Mouse (Mus musculus) intestine, postnatal 0 days (tissue): Measurements from ENCODE around the gene Spock2. TPM values are rescaled to one million over a fixed set of nuclear protein-coding genes. Genes with fewer than 3 reads are reported as not detected.

ENCODE experiments used
- ATAC-seq: fragments of 200-750 bp; cut with Nextera tagmentation; 2 replicates; pipeline ENCODE4 v1.8.0; 2017; ENCODE audit warnings: mild to moderate bottlenecking, moderate TSS enrichment, moderate library complexity
- H3K27ac ChIP-seq: fragments of 300-500 bp; sonication (generic); 2 replicates; pipeline ENCODE4 v1.5.1; 2014; ENCODE audit warnings: mild to moderate bottlenecking, low read depth, low read length, moderate library complexity
- H3K27me3 ChIP-seq: fragments of 300-500 bp; sonication (generic); replicated peaks from 2 replicates; pipeline ENCODE4 v1.6.1; 2014; ENCODE audit warnings: low read length, mixed read lengths; ENCODE audit not compliant: control insufficient read depth, insufficient read depth
- H3K36me3 ChIP-seq: fragments of 300-500 bp; sonication (generic); 2 replicates; pipeline ENCODE4 v1.6.1; 2014; ENCODE audit warnings: mild to moderate bottlenecking, moderate library complexity; ENCODE audit not compliant: control insufficient read depth, insufficient read depth
- H3K4me1 ChIP-seq: fragments of 300-500 bp; sonication (generic); replicated peaks from 2 replicates; pipeline ENCODE4 v1.6.1; 2014; ENCODE audit warnings: antibody characterized with exemption, low read length, mixed read lengths; ENCODE audit not compliant: control insufficient read depth, insufficient read depth
- H3K4me2 ChIP-seq: fragments of 300-500 bp; sonication (generic); replicated peaks from 2 replicates; pipeline ENCODE4 v1.6.1; 2014; ENCODE audit warnings: low read depth, mild to moderate bottlenecking, moderate library complexity
- H3K4me3 ChIP-seq: fragments of 300-500 bp; sonication (generic); 2 replicates; pipeline ENCODE4 v1.5.1; 2014; ENCODE audit warnings: low read depth, low read length
- H3K9ac ChIP-seq: fragments of 300-500 bp; sonication (generic); 2 replicates; pipeline ENCODE4 v1.6.1; 2014; ENCODE audit warnings: mild to moderate bottlenecking, low read depth, low read length
- H3K9me3 ChIP-seq: fragments of 300-500 bp; sonication (generic); 2 replicates; pipeline ENCODE4 v1.6.1; 2016; ENCODE audit warnings: mixed run types; ENCODE audit not compliant: control insufficient read depth
- CTCF ChIP-seq: sonication (generic); IDR thresholded peaks from 2 replicates; pipeline ENCODE4 v1.5.1; 2016; ENCODE audit warnings: low read depth, mild to moderate bottlenecking, control low read depth, antibody characterized with exemption, moderate library complexity
- WGBS: fragments of 180-500 bp; shearing (Covaris S2); extraction: QIAGEN DNeasy Blood & Tissue Kit; methylation state at CpG from one replicate; pipeline ENCODE4 v1.1.7; 2014; 5-methylcytosine and 5-hydroxymethylcytosine counted together
- polyA plus RNA-seq: library from polyadenylated mRNA; unstranded; fragments of >200 nt; fragmentation: Nextera tagmentation; extraction: Ambion mirVana; gene quantifications from 2 replicates; pipeline ENCODE4 v1.2.1, GENCODE M21; 2015

Spock2 gene
- polyA plus RNA-seq, 1 experiment from 2014 or later: 2.1 TPM

DNA sequence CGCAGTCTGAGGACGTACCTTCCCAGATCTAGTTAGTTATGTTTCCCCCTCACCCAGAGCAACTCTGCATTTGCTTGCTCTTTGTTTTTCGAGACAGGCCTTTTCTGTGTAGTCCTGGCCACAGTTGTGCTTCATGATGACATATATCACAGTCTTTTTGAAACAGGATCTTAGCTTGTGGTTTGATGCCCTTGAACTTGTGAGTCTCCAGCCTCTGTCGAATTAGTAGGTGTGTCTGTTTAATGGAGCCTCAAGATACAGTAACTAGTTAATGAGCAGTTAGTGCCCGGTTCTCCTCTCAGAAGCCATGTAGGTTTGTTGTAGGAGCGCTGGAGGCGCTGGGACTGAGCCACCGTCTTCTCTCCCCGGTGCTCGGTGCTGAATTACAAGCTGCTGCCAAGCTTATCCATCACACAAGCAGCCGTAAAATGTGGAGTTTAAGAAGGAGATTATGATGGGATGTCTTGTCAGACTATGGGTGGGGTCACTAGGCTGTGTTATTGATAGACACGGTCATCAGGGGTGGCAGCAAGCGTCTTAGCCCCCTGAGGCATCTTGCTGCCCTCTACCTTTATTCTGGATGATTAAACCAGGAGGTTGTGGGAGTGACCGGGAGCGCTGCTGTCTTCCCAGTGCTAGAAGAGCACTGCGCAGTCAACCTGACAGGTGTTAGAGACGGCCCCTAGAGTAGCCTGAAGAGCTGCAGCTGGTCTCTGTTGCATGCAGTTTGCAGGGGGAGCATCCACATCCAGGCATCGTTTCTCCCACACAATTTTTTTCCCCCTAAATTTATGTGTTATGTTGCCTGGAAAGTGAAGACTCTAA is 28.1 kb upstream of the Spock2 start:
- Histone ChIP-seq H3K4me1 (peaks cover 4% of the 10 kb centered on the region; the same call in 1 of the 2 replicates), H3K4me3 (no peak overlapping the region), H3K9ac (no peak overlapping the region), H3K4me2 (no peak overlapping the region), H3K27me3 (no peaks in the 10 kb centered on the region), H3K27ac (no peak overlapping the region), H3K36me3 (no peaks in the 10 kb centered on the region), H3K9me3 (no peaks in the 10 kb centered on the region)
- no peak for ATAC-seq
- TF ChIP-seq CTCF: no peak
- WGBS: 57% methylated on average over 18 of the region's 18 CpGs

GRCm38 (mm10) chr10:60078561-60078917 is 27.5 kb upstream of the Spock2 start:
- peaks cover 4% of the 10 kb centered on the region; the same call in 1 of the 2 replicates for H3K4me1 ChIP-seq
- no peak overlapping the region for H3K4me3 ChIP-seq
- H3K9me3 ChIP-seq: no peaks in the 10 kb centered on the region
- no peaks in the 10 kb centered on the region for H3K27me3 ChIP-seq
- H3K27ac ChIP-seq: no peak overlapping the region
- no peak overlapping the region for H3K4me2 ChIP-seq
- no peak overlapping the region for H3K9ac ChIP-seq
- WGBS: 63% methylated on average over 5 of the region's 5 CpGs
- ATAC-seq: no peak
- no peak for TF ChIP-seq CTCF
- H3K36me3 ChIP-seq: no peaks in the 10 kb centered on the region

- Histone ChIP-seq H3K4me1 (peaks cover 4% of the 10 kb centered on the region; the same call in 1 of the 2 replicates), H3K36me3 (no peaks in the 10 kb centered on the region), H3K9ac (no peak overlapping the region), H3K4me2 (no peak overlapping the region), H3K27me3 (no peaks in the 10 kb centered on the region), H3K27ac (no peak overlapping the region), H3K9me3 (no peaks in the 10 kb centered on the region), H3K4me3 (no peak overlapping the region)
- ATAC-seq: no peak
- TF ChIP-seq CTCF: no peak
- WGBS: 77% methylated on average over 3 of the region's 3 CpGs
Observed at GRCm38 (mm10) chr10:60080171-60080570, 25.8 kb upstream of the Spock2 start.

- Histone ChIP-seq H3K9me3 (no peaks in the 10 kb centered on the region), H3K4me1 (peaks cover 4% of the 10 kb centered on the region; the same call in 1 of the 2 replicates), H3K27me3 (no peaks in the 10 kb centered on the region), H3K36me3 (no peaks in the 10 kb centered on the region), H3K4me2 (no peak overlapping the region), H3K27ac (peak overlapping the region; percentile 73), H3K9ac (no peak overlapping the region), H3K4me3 (no peak overlapping the region)
- 29% methylated on average over 5 of the region's 5 CpGs for WGBS
- no peak for TF ChIP-seq CTCF
- ATAC-seq: no peak
Observed at GRCm38 (mm10) chr10:60080601-60080981, 25.4 kb upstream of the Spock2 start.

DNA sequence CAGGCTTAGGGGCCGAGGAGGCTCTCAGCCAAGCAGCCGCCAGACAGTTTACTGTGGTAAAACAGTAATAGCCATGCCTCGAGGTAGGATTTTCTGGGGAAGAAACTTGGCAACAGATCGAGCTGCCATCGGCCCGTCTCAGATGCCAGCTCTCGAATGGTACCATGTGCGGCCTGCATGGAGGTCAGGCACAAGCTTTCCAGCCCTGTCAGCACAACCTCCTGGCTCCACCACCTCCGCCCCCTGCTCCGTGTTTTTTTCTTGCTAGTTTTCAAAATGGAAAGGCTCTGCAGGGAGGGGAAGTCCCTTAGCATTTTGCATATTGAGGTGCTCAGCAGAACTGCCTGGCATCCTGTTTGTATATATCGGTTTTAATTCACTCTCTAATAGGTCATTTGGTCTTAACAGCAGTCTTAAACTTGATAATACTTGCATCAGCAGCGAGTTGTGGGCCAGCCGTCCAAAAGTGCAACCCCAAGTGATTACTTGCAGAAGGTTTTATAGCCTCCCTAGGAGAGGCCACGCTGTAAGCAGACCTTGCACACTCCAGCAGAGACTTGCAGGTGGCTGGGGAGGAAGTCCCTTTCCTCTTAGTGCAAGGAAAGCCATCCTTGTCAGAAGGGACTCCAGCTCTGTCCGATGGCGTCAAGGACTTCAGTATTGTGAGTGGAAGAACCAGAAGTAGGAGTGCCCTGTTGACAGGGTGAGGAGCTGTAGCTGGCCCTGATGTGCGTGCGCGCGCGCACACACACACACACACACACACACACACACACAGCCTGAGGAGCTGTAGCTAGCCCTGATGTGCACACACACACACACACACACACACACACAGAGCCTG is 24.8 kb upstream of the Spock2 start:
- peak; percentile 93 for ATAC-seq
- 0 out of 2 replicates have a peak overlapping the region, but pooled peaks have one; percentile 1 for H3K9ac ChIP-seq

GRCm38 (mm10) chr10:60081905-60082304 is 24.1 kb upstream of the Spock2 start:
- H3K4me2 ChIP-seq: 0 out of 2 replicates have a peak overlapping the region, but pooled peaks have one; percentile 22
- no peaks in the 10 kb centered on the region for H3K27me3 ChIP-seq
- ATAC-seq: peak; percentile 87
- H3K9ac ChIP-seq: no peak overlapping the region
- no peaks in the 10 kb centered on the region for H3K9me3 ChIP-seq
- H3K4me1 ChIP-seq: peaks cover 4% of the 10 kb centered on the region; the same call in 1 of the 2 replicates
- 16% methylated on average over 5 of the region's 5 CpGs for WGBS
- peak overlapping the region; percentile 73 for H3K27ac ChIP-seq
- H3K4me3 ChIP-seq: no peak overlapping the region
- no peaks in the 10 kb centered on the region for H3K36me3 ChIP-seq
- no peak for TF ChIP-seq CTCF

More for the DNA sequence above, 24.8 kb upstream of the Spock2 start:
- peak overlapping the region; percentile 22 for H3K4me2 ChIP-seq
- no peaks in the 10 kb centered on the region for H3K9me3 ChIP-seq
- peak overlapping the region; percentile 73 for H3K27ac ChIP-seq
- H3K27me3 ChIP-seq: no peaks in the 10 kb centered on the region
- WGBS: 36% methylated on average over 21 of the region's 21 CpGs
- H3K36me3 ChIP-seq: no peaks in the 10 kb centered on the region
- H3K4me3 ChIP-seq: no peak overlapping the region
- H3K4me1 ChIP-seq: peaks cover 4% of the 10 kb centered on the region; the same call in 1 of the 2 replicates
- no peak for TF ChIP-seq CTCF
